Mouse (Mus musculus) c-Kit-positive CD71-positive TER-119-negative erythroid progenitor cells, embryonic 14.5 days (primary cell): ENCODE measurements around the gene Gabra6.

Source experiments
- DNase-seq: peaks from one replicate; pipeline ENCODE4 v3.0.0-alpha.2; 2013; ENCODE audit warnings: low read depth

Gene Gabra6

GRCm38 (mm10) chr11:42320882-42321281, at the start of gene Gabra6:
TSS of gene Gabra6 (minus strand) at chr11:42321072.
- no peak for DNase-seq

GRCm38 (mm10) chr11:42365544-42365943, 44.7 kb upstream of the Gabra6 start:
- no peak for DNase-seq

DNA sequence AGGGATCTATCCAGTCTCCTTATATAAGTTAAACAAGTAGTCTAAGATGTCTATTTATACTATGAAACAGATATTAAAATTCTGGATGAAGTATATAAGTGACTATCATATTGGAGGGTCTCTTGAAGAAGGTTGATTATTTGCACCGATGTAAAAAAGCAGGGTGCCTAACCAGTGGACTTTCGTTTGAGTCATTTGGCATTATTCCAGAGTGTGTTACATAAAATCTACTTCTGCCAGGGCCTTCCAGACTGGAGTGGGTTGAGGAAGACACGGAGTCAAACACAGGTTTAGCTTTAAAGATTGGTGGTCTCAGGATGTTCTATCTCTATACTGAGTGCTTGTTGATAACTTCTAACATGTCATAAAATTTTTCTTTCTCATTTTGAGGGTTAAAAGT, 11.2 kb upstream of the Gabra6 start:
- no peak for DNase-seq

DNA sequence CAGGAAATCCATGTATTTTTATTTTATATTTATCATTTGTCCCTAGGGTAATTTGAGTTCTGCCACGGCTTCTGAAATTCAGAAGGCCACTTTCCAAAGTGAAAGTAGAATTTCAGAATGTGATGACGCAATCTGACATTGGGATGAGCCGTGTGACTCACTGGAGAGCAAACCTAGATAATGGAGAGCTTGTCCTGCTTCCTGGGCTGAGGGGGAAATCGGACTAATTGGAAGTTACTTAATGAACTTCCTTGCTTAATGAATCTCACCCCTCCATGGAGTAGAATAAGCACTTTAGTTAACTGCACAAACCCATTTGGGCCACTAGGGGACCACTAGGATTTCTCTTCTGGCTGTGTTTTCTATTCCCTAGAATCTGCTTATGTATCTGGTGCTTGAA, 5.4 kb upstream of the Gabra6 start:
- DNase-seq: no peak

DNA sequence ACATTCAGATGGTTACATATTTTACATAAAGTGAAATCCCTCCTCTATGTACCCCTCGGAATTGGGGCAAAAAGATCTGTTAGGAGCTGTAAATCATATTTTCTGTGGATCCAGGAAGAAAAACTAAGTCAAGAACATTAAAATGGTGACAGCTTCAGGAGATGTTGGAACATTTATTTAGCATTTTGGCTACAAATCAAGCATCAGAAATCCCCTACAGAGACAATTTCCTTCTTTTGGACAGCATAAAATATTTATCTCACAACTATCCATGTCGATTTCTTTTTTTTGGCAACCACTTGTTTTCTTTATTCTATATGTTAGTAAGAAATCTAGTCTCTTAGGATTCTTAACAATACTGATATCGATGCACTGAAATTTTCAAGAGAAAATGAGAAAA, 688 bp upstream of the Gabra6 start:
- DNase-seq: no peak

- no peak for DNase-seq
Observed at GRCm38 (mm10) chr11:42319521-42319920, 1.4 kb downstream of the Gabra6 start.

DNA sequence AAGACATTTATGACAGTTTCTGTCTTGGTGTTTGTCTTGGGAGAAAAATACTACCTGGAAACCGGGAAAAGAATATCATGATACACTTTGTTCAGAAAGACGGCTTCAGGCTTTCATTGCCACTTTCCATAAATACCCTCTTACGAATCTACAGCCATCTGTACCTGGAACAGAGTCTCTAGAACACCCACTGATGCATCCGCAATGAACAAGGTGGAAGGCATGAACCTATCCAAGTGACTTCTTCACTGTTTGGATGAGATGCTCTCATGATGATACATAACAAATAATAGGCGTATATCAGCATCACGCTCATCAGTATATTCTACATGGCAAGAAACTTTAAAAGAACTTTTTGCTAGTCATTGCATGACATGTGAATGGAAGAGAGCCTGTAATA, 1.8 kb downstream of the Gabra6 start:
- no peak for DNase-seq

- no peak for DNase-seq
Observed at GRCm38 (mm10) chr11:42317985-42318384, 2.9 kb downstream of the Gabra6 start.

- DNase-seq: no peak
Observed at GRCm38 (mm10) chr11:42314850-42315249, 6.0 kb downstream of the Gabra6 start.

GRCm38 (mm10) chr11:42310892-42311291, 10.0 kb downstream of the Gabra6 start:
- no peak for DNase-seq

DNA sequence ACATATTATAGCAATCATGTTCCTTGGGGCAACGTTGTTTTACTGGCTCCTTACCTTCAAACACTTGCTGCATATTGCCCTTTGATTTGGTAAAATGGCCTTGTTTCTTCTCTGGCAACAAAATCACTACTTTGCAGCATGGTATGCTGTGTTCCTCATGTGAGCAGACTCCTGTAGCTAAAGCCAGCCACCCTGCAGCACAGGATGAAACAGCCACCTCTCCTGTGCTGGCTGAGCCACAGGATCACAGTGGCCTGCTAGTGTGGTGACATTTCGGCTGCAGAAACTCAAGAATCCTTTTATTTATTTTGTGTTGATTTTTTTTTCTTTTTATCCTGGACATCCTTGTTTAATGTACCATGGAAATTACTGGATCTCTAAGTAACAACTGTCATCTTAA, 11.8 kb downstream of the Gabra6 start:
- DNase-seq: no peak

DNA sequence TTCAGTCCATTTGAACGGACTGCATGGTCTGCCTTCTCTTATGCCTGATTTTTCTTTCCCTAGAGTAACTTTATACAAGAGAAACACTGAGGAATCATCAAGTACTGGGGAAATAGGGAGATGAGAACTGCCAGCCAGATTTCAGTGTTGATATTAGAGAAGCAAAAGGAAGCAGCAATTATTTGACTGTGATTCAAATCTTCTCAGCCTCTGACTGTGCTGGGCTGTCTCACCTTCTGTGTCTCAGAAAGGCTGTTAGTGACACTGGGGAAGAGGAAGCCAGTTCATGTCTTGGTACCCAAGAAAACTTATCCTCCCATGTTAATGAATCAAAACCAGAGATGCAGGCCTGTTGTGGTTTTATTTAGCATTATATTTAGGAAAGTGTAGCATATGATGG, 14.8 kb downstream of the Gabra6 start:
- DNase-seq: no peak

DNA sequence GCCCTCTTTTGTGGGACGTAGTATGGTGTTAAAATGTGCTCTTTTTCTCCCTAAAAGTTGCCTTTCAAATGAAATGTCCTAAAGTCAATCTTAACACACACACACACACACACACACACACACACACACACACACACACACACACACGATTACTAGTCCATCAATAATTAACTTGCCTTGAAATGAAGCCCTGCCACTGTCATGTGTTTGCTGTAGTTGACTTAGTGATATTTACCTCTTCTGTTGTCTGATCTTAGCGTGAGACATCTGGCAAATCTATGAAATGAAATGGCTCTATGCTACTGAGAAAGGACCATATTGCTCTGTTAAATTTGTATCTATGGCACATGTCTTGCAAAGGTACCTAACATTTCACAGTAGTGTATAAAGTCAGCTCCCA, 61.9 kb downstream of the Gabra6 start:
- DNase-seq: no peak
